Mouse (Mus musculus) effector memory CD4-positive, alpha-beta T cell, adult 7 months (primary cell): ENCODE data around the gene Ptprr. TPM values are rescaled to one million over a fixed set of nuclear protein-coding genes. Genes with fewer than 3 reads are reported as not detected.

ENCODE experiments used
- polyA plus RNA-seq: library from polyadenylated mRNA; unstranded; fragments of 100-300 nt; shearing (Covaris generic); gene quantifications from one replicate; pipeline ENCODE4 v1.2.1, GENCODE M21; 2017

The Ptprr gene
- polyA plus RNA-seq = 0.26 TPM

GRCm38 (mm10) chr10:116017845-116018479 is at the start of gene Ptprr:
TSS of gene Ptprr (plus strand) at chr10:116018213.

GRCm38 (mm10) chr10:116113867-116114474 is 96.0 kb downstream of the Ptprr start, which contains the start of gene 4933416C03Rik:
TSS of gene 4933416C03Rik (minus strand) at chr10:116113917.

GRCm38 (mm10) chr10:116275280-116275679 is 257.3 kb downstream of the Ptprr start, which contains the start of gene Ptprb:
TSS of gene Ptprb (plus strand) at chr10:116275523.

Other genes starting within 250 kb of the Ptprr start
- not detected for gene Tspan8, start 201.4 kb upstream of the Ptprr start, polyA plus RNA-seq
- gene 4933416C03Rik, start 95.7 kb downstream of the Ptprr start, polyA plus RNA-seq = 0.28 TPM